Mouse (Mus musculus) stomach, embryonic 15.5 days (tissue): ENCODE data around the gene Gnpnat1. TPM values are rescaled to one million over a fixed set of nuclear protein-coding genes. Genes with fewer than 3 reads are reported as not detected.
A peak's percentile ranks its signal among the peaks of the same experiment; 100 is the strongest.

ENCODE experiments used
- ATAC-seq: fragments of 200-750 bp; cut with Nextera tagmentation; 2 replicates; pipeline ENCODE4 v1.8.0; 2017; ENCODE audit warnings: low read depth, moderate number of reproducible peaks, moderate TSS enrichment; ENCODE audit not compliant: insufficient read depth, low FRiP score
- H3K27ac ChIP-seq: fragments of 300-500 bp; sonication (generic); 2 replicates; pipeline ENCODE4 v1.5.1; 2015; ENCODE audit warnings: mild to moderate bottlenecking, inconsistent platforms
- H3K27me3 ChIP-seq: fragments of 300-500 bp; sonication (generic); replicated peaks from 2 replicates; pipeline ENCODE4 v1.6.1; 2015; ENCODE audit warnings: inconsistent platforms
- H3K36me3 ChIP-seq: fragments of 300-500 bp; sonication (generic); 2 replicates; pipeline ENCODE4 v1.6.1; 2015; ENCODE audit warnings: inconsistent platforms
- H3K4me1 ChIP-seq: fragments of 300-500 bp; sonication (generic); 2 replicates; pipeline ENCODE4 v1.6.1; 2015; ENCODE audit warnings: inconsistent platforms
- H3K4me2 ChIP-seq: fragments of 300-500 bp; sonication (generic); 2 replicates; pipeline ENCODE4 v1.6.1; 2015; ENCODE audit warnings: mild to moderate bottlenecking, inconsistent platforms
- H3K4me3 ChIP-seq: fragments of 300-500 bp; sonication (generic); replicated peaks from 2 replicates; pipeline ENCODE4 v1.5.1; 2015; ENCODE audit warnings: inconsistent platforms
- H3K9ac ChIP-seq: fragments of 300-500 bp; sonication (generic); 2 replicates; pipeline ENCODE4 v1.6.1; 2015; ENCODE audit warnings: inconsistent platforms
- H3K9me3 ChIP-seq: fragments of 300-500 bp; sonication (generic); 2 replicates; pipeline ENCODE4 v1.6.1; 2016; ENCODE audit warnings: inconsistent platforms
- WGBS: fragments of 180-500 bp; shearing (Covaris S2); methylation state at CpG from one replicate; pipeline ENCODE4 v1.1.7; 2015; 5-methylcytosine and 5-hydroxymethylcytosine counted together
- polyA plus RNA-seq: library from polyadenylated mRNA; unstranded; fragments of >200 nt; fragmentation: Nextera tagmentation; extraction: Ambion mirVana; gene quantifications from 2 replicates; pipeline ENCODE4 v1.2.1, GENCODE M21; 2015

Gnpnat1 gene
- polyA plus RNA-seq, 1 experiment from 2014 or later = 55.8 TPM

- Histone ChIP-seq H3K27me3 (no peaks in the 10 kb centered on the region), H3K4me2 (no peak overlapping the region), H3K4me1 (peaks cover 6% of the 10 kb centered on the region; the same call in 1 of the 2 replicates), H3K27ac (no peak overlapping the region), H3K9me3 (no peaks in the 10 kb centered on the region), H3K36me3 (no peaks in the 10 kb centered on the region), H3K4me3 (no peak overlapping the region), H3K9ac (no peak overlapping the region)
- ATAC-seq = no peak
- 68% methylated on average over 19 of the region's 19 CpGs for WGBS
Observed at GRCm38 (mm10) chr14:45438250-45438930, 33.7 kb upstream of the Gnpnat1 start.

GRCm38 (mm10) chr14:45434220-45434619 lies 29.5 kb upstream of the Gnpnat1 start:
- no peak for ATAC-seq
- Histone ChIP-seq H3K9me3 (no peaks in the 10 kb centered on the region), H3K9ac (no peak overlapping the region), H3K36me3 (no peaks in the 10 kb centered on the region), H3K27me3 (no peaks in the 10 kb centered on the region), H3K4me1 (no peaks in the 10 kb centered on the region), H3K4me2 (no peak overlapping the region), H3K4me3 (no peak overlapping the region), H3K27ac (no peak overlapping the region)
- 68% methylated on average over 6 of the region's 6 CpGs for WGBS

GRCm38 (mm10) chr14:45432003-45432402 lies 27.3 kb upstream of the Gnpnat1 start:
- Histone ChIP-seq H3K9ac (no peak overlapping the region), H3K36me3 (no peaks in the 10 kb centered on the region), H3K27me3 (no peaks in the 10 kb centered on the region), H3K27ac (no peak overlapping the region), H3K4me2 (no peak overlapping the region), H3K4me3 (no peak overlapping the region), H3K9me3 (no peaks in the 10 kb centered on the region), H3K4me1 (no peaks in the 10 kb centered on the region)
- 65% methylated on average over 4 of the region's 4 CpGs for WGBS
- ATAC-seq = no peak

GRCm38 (mm10) chr14:45430066-45430842 lies 25.5 kb upstream of the Gnpnat1 start:
- Histone ChIP-seq H3K4me3 (no peak overlapping the region), H3K9me3 (no peaks in the 10 kb centered on the region), H3K4me2 (no peak overlapping the region), H3K36me3 (no peaks in the 10 kb centered on the region), H3K27ac (no peak overlapping the region), H3K4me1 (no peaks in the 10 kb centered on the region), H3K27me3 (no peaks in the 10 kb centered on the region), H3K9ac (no peak overlapping the region)
- 87% methylated on average over 13 of the region's 13 CpGs for WGBS
- ATAC-seq = no peak

GRCm38 (mm10) chr14:45423220-45423619 lies 18.5 kb upstream of the Gnpnat1 start:
- Histone ChIP-seq H3K27me3 (no peaks in the 10 kb centered on the region), H3K9me3 (no peaks in the 10 kb centered on the region), H3K9ac (no peak overlapping the region), H3K4me3 (no peak overlapping the region), H3K27ac (no peak overlapping the region), H3K4me2 (no peak overlapping the region), H3K4me1 (no peaks in the 10 kb centered on the region), H3K36me3 (no peaks in the 10 kb centered on the region)
- no peak for ATAC-seq
- 4% methylated on average over 5 of the region's 5 CpGs for WGBS

GRCm38 (mm10) chr14:45422371-45422770 lies 17.7 kb upstream of the Gnpnat1 start:
- Histone ChIP-seq H3K4me2 (no peak overlapping the region), H3K4me1 (no peaks in the 10 kb centered on the region), H3K27ac (no peak overlapping the region), H3K9me3 (no peaks in the 10 kb centered on the region), H3K36me3 (no peaks in the 10 kb centered on the region), H3K4me3 (no peak overlapping the region), H3K9ac (no peak overlapping the region), H3K27me3 (no peaks in the 10 kb centered on the region)
- no peak for ATAC-seq
- WGBS = 63% methylated on average over 4 of the region's 4 CpGs

- no peaks in the 10 kb centered on the region for H3K36me3 ChIP-seq
- H3K27me3 ChIP-seq = no peaks in the 10 kb centered on the region
- WGBS = 69% methylated on average over 4 of the region's 4 CpGs
- no peak overlapping the region for H3K4me3 ChIP-seq
- H3K27ac ChIP-seq = no peak overlapping the region
- no peak overlapping the region for H3K4me2 ChIP-seq
- no peak for ATAC-seq
- H3K4me1 ChIP-seq = no peaks in the 10 kb centered on the region
- no peaks in the 10 kb centered on the region for H3K9me3 ChIP-seq
- no peak overlapping the region for H3K9ac ChIP-seq
Observed at GRCm38 (mm10) chr14:45419323-45419722, 14.6 kb upstream of the Gnpnat1 start.

- Histone ChIP-seq H3K4me1 (no peaks in the 10 kb centered on the region), H3K4me2 (no peak overlapping the region), H3K36me3 (no peaks in the 10 kb centered on the region), H3K4me3 (no peak overlapping the region), H3K9me3 (no peaks in the 10 kb centered on the region), H3K27me3 (no peaks in the 10 kb centered on the region), H3K27ac (no peak overlapping the region), H3K9ac (no peak overlapping the region)
- ATAC-seq = no peak
- WGBS = 72% methylated on average over 3 of the region's 3 CpGs
Observed at GRCm38 (mm10) chr14:45418553-45418952, 13.8 kb upstream of the Gnpnat1 start.

GRCm38 (mm10) chr14:45416265-45416664 lies 11.6 kb upstream of the Gnpnat1 start:
- H3K4me1 ChIP-seq = no peaks in the 10 kb centered on the region
- no peaks in the 10 kb centered on the region for H3K36me3 ChIP-seq
- no peak overlapping the region for H3K4me2 ChIP-seq
- no peak overlapping the region for H3K27ac ChIP-seq
- no peak for ATAC-seq
- 83% methylated on average over 4 of the region's 4 CpGs for whole genome bisulfite sequencing
- H3K9me3 ChIP-seq = no peaks in the 10 kb centered on the region
- H3K4me3 ChIP-seq = no peak overlapping the region
- H3K9ac ChIP-seq = no peak overlapping the region
- no peaks in the 10 kb centered on the region for H3K27me3 ChIP-seq

- Histone ChIP-seq H3K9ac (no peak overlapping the region), H3K4me3 (no peak overlapping the region), H3K27ac (no peak overlapping the region), H3K4me2 (no peak overlapping the region), H3K4me1 (no peaks in the 10 kb centered on the region), H3K9me3 (no peaks in the 10 kb centered on the region), H3K36me3 (no peaks in the 10 kb centered on the region), H3K27me3 (no peaks in the 10 kb centered on the region)
- no peak for ATAC-seq
- WGBS = 79% methylated on average over 7 of the region's 7 CpGs
Observed at GRCm38 (mm10) chr14:45403651-45404050, 1.1 kb downstream of the Gnpnat1 start.

- Histone ChIP-seq H3K27me3 (no peaks in the 10 kb centered on the region), H3K9ac (no peak overlapping the region), H3K27ac (no peak overlapping the region), H3K4me3 (no peak overlapping the region), H3K4me2 (no peak overlapping the region), H3K4me1 (no peaks in the 10 kb centered on the region), H3K9me3 (no peaks in the 10 kb centered on the region), H3K36me3 (no peaks in the 10 kb centered on the region)
- WGBS = 89% methylated on average over 3 of the region's 3 CpGs
- ATAC-seq = no peak
Observed at GRCm38 (mm10) chr14:45399836-45400235, 4.9 kb downstream of the Gnpnat1 start.

GRCm38 (mm10) chr14:45389194-45389593 lies 15.5 kb downstream of the Gnpnat1 start:
- Histone ChIP-seq H3K4me2 (peak overlapping the region; percentile 74), H3K9me3 (no peaks in the 10 kb centered on the region), H3K4me1 (no peaks in the 10 kb centered on the region; the same call in 1 of the 2 replicates), H3K27me3 (no peaks in the 10 kb centered on the region), H3K4me3 (peak overlapping the region; percentile 75), H3K36me3 (no peaks in the 10 kb centered on the region), H3K9ac (peak overlapping the region; percentile 89; the same call in 1 of the 2 replicates), H3K27ac (peak overlapping the region; percentile 89)
- WGBS = 10% methylated on average over 3 of the region's 3 CpGs
- ATAC-seq = peak; percentile 47
